Mouse (Mus musculus): ENCODE results near the gene Tbp.
"Not testable (repeated sequence)": the region's sequence is repeated elsewhere in the genome, so short reads cannot be mapped to it uniquely, and the experiment has no call there.

Gene Tbp

DNA sequence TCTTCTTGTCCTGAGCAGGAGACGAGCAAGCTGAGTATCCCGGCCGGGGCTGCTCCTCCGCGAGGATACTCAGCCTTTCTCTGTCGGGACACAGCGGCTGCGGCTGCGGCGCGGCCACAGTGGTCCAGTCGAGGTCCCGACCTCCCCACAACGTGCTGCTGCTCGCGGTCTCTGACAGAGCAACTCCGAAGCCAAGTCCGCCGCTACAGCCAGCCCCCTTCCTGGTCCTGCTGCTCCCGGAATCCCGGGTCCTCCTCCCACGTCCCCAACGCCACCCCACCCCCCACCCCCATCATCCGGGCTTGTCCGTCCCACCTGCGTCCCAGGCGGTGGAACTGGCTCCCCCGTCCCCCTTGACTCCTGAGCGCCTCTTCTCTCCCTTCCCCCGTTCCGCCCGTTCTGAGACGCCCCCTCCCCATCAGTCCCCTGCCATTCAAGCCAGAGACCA lies 36.8 kb downstream of the Tbp start:
- in situ Hi-C loops (cut with MboI, MseI) = no loop called here

DNA sequence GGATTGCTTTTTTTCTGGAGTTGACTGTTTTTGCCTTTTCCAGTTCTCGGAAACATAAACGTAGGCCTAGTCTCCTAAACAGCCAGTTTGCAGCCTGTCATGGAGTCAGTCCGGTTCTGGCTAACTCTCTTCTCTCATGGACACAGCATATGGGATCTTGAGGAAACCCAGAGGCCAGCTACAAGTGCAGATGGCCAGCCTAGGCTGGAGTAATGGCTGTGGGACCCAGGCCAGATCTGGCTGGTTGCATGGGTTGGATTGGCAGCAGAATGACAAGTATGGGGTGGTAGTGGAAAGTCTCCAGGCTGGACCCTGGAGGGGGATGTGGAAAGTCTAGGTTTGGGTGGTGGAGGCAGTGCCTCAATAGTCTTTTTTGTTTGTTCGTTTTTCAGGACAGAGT lies 40.6 kb downstream of the Tbp start:
- in situ Hi-C loops (cut with MboI, MseI) = no loop called here

DNA sequence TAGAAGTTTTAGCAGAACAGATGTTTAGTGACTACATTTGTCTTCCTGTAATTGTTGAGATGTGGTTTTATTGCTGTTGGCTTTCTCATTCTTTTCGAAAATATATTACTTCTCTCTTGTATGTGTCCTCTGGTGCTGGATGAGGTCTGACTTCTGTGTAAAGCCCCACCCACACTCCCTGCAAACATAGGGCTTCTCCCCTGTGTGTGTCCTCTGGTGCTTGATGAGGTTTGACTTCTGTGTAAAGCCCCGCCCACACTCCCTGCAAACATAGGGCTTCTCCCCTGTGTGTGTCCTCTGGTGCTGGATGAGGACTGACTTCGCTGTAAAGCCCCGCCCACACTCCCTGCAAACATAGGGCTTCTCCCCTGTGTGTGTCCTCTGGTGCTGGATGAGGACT lies 44.2 kb downstream of the Tbp start:
- in situ Hi-C loops (cut with MboI, MseI) = not testable (repeated sequence)

DNA sequence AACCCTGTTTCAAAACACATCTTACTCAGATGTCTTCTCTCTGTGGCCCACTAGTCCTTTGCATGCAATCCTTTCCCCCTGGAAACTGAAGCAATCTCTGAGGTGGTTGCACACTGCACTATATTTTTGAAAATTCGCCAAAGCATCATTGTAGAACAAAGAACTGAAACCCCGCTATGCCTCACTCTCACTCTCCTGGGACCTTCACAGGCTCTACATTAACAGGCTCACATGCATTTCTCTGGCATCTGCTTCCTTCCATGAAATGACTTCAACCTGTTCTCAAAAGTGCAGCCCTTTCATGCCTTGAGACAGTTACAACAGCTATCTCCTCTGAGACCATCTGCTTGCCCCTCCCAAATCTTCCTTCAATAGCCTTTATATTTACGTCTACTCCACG lies 46.8 kb downstream of the Tbp start:
- in situ Hi-C loops (cut with MboI, MseI) = no loop called here

DNA sequence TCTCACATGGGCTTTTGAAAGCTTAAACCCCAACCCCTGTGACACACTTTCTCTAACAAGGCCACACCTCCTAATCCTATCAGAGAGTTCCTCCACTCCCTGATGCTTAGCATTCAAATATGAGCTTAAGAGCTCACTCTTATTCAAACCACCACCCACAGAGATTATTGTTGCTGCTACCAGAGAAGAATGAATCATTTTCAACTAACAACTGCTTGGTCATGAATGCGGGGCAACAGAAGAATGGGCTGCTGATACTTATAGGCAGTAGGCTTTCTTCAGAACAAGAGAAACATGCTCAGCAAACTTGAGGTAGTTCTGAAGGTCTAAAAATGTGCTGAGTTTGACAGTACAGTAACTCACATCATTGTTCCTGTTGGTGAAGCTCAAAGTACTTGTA lies 50.0 kb downstream of the Tbp start:
- in situ Hi-C loops (cut with MboI, MseI) = no loop called here

DNA sequence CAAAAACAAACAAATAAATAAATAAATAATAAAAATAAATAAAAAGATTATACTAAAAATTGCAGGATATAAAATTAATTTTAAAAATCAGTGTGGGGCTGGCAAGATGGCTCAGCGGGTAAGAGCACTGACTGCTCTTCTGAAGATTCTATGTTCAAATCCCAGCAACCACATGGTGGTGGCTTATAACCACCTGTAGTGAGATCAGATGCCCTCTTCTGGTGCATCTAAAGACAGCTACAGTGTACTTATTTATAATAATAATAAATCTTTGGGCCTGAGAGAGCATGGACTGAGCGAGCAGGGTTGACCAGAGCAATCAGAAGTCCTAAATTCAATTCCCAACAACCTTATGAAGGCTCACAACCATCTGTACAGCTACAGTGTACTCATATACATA lies 60.3 kb downstream of the Tbp start:
- in situ Hi-C loops (cut with MboI, MseI) = no loop called here

DNA sequence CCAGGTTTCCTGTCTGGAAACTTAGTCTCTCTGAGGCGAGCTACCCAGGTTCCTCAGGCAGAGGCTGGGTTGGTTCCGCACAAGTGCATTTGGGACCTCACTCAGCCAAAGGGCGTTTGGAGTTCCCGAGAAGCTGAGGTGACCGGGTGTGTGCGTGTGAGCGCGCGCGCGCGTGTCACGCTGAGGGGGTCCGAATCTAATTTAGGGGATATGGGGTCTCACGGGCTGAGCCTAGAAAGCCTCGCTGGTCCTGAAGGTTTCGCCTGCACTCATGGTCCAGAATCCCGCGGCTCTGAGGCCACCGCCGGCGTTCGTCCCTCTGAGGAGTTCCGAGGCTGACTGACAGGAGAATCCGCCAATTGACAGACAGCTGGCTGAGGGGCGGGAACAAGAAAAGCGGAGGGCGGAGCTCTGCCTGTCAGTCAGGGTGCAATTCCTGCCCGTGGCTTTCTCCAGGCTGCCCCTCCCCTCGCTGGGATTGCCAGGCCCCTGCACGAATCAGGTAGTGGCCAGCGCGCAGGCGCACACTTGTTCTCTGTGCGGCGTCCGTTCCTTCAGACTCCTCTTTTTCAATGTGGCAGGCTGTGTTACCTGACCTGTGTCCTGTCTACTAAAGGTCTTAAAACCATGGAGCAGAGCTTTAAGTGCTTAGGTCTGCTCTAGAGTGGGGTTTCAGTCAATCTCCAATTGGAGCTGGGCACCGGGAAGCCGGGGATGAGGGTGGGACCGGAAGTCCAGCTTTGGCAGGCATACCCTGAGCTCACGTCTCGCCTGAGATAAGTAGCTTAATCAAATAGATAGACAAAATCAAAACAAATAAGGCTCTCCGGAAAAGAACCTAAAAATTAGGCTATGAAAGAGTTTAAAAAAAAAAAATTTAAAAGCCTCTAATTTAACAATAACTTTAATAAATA lies 64.6 kb downstream of the Tbp start, which contains the start of gene Prdm9:
Prdm9 (minus strand) TSS at position 341 of the 914 bp plus-strand sequence.
- in situ Hi-C loops (cut with MboI, MseI) = no loop called here

DNA sequence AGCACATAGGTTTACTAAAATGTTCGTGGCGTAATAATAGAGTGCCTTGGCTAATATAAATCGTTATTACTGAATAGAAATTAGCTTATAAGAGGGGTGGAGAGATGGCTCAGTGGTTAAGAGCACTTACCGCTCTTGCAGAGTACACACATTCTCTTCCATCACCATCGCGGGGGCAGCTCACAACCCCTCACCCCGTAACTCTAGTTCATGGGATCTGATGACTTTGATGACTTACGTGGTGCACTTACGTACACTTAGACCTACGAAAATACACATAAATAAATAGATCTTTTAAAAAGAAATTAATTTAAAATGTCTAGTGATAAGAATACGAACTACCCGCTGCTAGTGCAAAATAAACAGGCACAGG lies 65.2 kb downstream of the Tbp start:
- in situ Hi-C loops (cut with MboI, MseI) = no loop called here

DNA sequence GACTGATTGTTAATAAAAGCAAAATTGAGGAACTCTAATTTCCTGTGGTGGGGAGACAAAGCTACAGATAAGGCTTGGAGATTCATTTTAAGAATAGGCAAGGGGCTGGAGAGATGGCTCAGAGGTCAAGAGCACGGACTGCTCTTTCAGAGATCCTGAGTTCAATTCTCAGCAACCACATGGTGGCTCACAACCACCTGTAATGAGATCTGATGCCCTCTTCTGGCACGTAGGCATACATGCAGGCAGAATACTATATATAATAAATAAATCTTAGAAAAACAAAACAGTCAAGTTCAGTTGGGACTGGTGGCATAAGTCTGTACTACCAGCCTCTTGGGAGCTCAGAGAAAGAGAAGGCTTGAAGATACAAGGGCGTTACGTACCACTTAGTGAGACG lies 67.2 kb downstream of the Tbp start:
- in situ Hi-C loops (cut with MboI, MseI) = no loop called here

DNA sequence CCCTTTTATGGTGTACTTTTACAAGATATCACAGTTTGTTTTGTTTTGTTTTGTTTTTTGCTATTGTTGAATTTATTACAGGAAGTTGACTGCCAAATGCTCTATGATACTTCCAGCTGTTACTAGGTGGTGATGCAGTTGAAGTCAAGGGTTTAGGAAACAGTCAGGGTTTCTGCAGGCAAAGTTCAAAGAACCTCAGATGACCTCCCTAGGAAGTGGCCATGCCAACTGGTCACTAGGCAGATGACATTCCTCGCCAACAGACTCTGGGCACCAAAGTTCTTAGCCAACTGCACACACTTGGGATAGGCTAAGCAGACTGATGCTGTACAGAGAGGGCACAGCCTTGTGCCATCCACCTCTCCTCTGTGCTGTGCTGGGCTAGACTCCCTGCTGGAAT lies 75.4 kb downstream of the Tbp start:
- in situ Hi-C loops (cut with MboI, MseI) = no loop called here

DNA sequence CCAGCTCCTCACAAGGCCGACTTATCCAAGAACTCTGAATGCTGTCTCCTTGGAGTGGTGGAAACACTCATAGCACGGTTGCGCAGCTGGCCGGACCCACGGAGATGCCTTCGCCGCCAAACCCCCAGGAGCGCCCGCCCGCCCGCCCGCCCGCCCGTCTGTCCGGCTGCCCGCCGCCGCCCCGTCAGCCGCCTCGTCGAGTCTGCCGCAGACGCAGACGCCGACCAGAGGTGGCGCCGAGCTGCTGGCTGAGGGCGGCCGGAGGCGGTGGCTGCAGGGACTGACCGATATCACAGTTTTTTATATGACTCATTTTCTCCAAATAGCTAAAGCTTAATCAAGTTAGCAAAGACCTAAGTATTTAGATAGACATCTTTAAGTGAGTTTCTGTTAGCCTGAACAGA lies 77.6 kb downstream of the Tbp start:
- in situ Hi-C loops (cut with MboI, MseI) = no loop called here
